Mouse (Mus musculus) intestine, postnatal 0 days (tissue): ENCODE results near the gene Arhgef28. TPM values are rescaled to one million over a fixed set of nuclear protein-coding genes. Genes with fewer than 3 reads are reported as not detected.

Experiments used
- ATAC-seq: fragments of 200-750 bp; cut with Nextera tagmentation; 2 replicates; pipeline ENCODE4 v1.8.0; 2017; ENCODE audit warnings: mild to moderate bottlenecking, moderate TSS enrichment, moderate library complexity
- H3K27ac ChIP-seq: fragments of 300-500 bp; sonication (generic); 2 replicates; pipeline ENCODE4 v1.5.1; 2014; ENCODE audit warnings: mild to moderate bottlenecking, low read depth, low read length, moderate library complexity
- H3K27me3 ChIP-seq: fragments of 300-500 bp; sonication (generic); replicated peaks from 2 replicates; pipeline ENCODE4 v1.6.1; 2014; ENCODE audit warnings: low read length, mixed read lengths; ENCODE audit not compliant: control insufficient read depth, insufficient read depth
- H3K36me3 ChIP-seq: fragments of 300-500 bp; sonication (generic); 2 replicates; pipeline ENCODE4 v1.6.1; 2014; ENCODE audit warnings: mild to moderate bottlenecking, moderate library complexity; ENCODE audit not compliant: control insufficient read depth, insufficient read depth
- H3K4me1 ChIP-seq: fragments of 300-500 bp; sonication (generic); replicated peaks from 2 replicates; pipeline ENCODE4 v1.6.1; 2014; ENCODE audit warnings: antibody characterized with exemption, low read length, mixed read lengths; ENCODE audit not compliant: control insufficient read depth, insufficient read depth
- H3K4me2 ChIP-seq: fragments of 300-500 bp; sonication (generic); replicated peaks from 2 replicates; pipeline ENCODE4 v1.6.1; 2014; ENCODE audit warnings: low read depth, mild to moderate bottlenecking, moderate library complexity
- H3K4me3 ChIP-seq: fragments of 300-500 bp; sonication (generic); 2 replicates; pipeline ENCODE4 v1.5.1; 2014; ENCODE audit warnings: low read depth, low read length
- H3K9ac ChIP-seq: fragments of 300-500 bp; sonication (generic); 2 replicates; pipeline ENCODE4 v1.6.1; 2014; ENCODE audit warnings: mild to moderate bottlenecking, low read depth, low read length
- H3K9me3 ChIP-seq: fragments of 300-500 bp; sonication (generic); 2 replicates; pipeline ENCODE4 v1.6.1; 2016; ENCODE audit warnings: mixed run types; ENCODE audit not compliant: control insufficient read depth
- CTCF ChIP-seq: sonication (generic); IDR thresholded peaks from 2 replicates; pipeline ENCODE4 v1.5.1; 2016; ENCODE audit warnings: low read depth, mild to moderate bottlenecking, control low read depth, antibody characterized with exemption, moderate library complexity
- WGBS: fragments of 180-500 bp; shearing (Covaris S2); extraction: QIAGEN DNeasy Blood & Tissue Kit; methylation state at CpG from one replicate; pipeline ENCODE4 v1.1.7; 2014; 5-methylcytosine and 5-hydroxymethylcytosine counted together
- polyA plus RNA-seq: library from polyadenylated mRNA; unstranded; fragments of >200 nt; fragmentation: Nextera tagmentation; extraction: Ambion mirVana; gene quantifications from 2 replicates; pipeline ENCODE4 v1.2.1, GENCODE M21; 2015

The Arhgef28 gene
- polyA plus RNA-seq, 1 experiment from 2014 or later, result 13.8 TPM

DNA sequence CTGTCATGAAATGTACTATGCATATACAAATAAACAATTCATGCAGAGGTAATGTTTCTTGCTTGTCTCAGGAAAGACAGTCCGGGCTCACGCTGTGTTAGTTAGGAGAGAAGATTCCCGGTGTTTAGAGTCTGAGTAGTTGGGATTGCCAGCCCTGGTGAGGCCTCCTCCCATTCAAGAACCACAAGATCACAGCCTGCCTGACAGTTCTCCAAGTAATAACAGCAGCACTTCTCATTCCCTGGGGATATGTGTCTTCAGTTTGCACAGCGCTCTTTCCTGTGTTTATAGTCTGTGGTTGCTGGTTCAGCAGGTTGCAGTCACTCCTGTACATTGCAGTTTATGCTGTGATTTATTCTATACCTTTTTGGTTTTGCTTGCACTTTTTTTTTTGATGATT is 329.8 kb downstream of the Arhgef28 start:
- 0 out of 2 replicates have a peak, but pooled peaks cover 7% of the 10 kb centered on the region for H3K4me1 ChIP-seq
- H3K4me2 ChIP-seq, result no peak overlapping the region
- H3K9ac ChIP-seq, result no peak overlapping the region
- TF ChIP-seq CTCF, result no peak
- H3K36me3 ChIP-seq, result no peaks in the 10 kb centered on the region
- no peaks in the 10 kb centered on the region for H3K27me3 ChIP-seq
- H3K27ac ChIP-seq, result no peak overlapping the region
- H3K9me3 ChIP-seq, result no peaks in the 10 kb centered on the region
- no peak for ATAC-seq
- no peak overlapping the region for H3K4me3 ChIP-seq
- WGBS, result 44% methylated on average over 4 of the region's 4 CpGs

DNA sequence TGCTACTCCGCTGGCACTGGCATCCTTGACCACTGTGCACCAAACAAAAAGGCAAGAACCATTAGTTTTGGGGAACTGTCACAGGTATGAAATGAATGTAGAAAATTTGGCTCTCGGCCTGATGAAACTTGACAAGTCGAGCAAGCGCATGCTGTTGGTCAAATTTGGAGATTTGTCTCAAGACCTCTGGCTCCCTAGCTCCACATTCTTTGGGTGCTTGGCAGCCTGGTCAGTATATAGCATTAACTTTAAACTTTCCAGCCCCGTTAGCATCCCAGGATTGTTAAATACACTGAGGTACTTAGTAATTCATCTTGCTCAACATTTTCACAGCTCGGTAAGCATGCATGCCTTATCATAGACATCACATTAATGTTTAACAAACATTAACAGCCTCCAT is 330.2 kb downstream of the Arhgef28 start:
- Histone ChIP-seq H3K4me3 (no peak overlapping the region), H3K9me3 (no peaks in the 10 kb centered on the region), H3K27me3 (no peaks in the 10 kb centered on the region), H3K9ac (no peak overlapping the region), H3K4me2 (no peak overlapping the region), H3K4me1 (0 out of 2 replicates have a peak, but pooled peaks cover 7% of the 10 kb centered on the region), H3K36me3 (no peaks in the 10 kb centered on the region), H3K27ac (no peak overlapping the region)
- no peak for TF ChIP-seq CTCF
- WGBS, result 63% methylated on average over 6 of the region's 6 CpGs
- ATAC-seq, result no peak

DNA sequence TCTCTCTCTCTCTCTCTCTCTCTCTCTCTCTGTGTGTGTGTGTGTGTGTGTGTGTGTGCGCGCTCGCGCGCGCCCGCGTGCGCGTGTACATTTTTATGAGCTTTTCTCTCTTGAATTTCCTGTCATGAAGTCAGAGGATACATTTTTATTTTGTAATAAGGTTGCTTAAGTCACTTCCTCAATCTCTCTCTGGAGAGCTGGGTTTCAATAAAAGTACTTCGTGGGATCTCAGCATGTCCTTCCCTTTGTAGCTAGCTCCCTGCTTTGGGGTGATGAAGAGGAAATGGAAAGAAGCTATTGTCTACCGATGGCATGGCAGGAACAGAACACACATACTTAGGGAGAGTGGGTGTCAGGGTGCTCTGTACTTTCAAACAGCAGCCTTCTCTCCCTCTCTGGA is 336.8 kb downstream of the Arhgef28 start:
- 72% methylated on average over 12 of the region's 12 CpGs for WGBS
- H3K4me3 ChIP-seq, result no peak overlapping the region
- TF ChIP-seq CTCF, result no peak
- no peaks in the 10 kb centered on the region for H3K36me3 ChIP-seq
- no peaks in the 10 kb centered on the region for H3K9me3 ChIP-seq
- no peak for ATAC-seq
- H3K27ac ChIP-seq, result no peak overlapping the region
- H3K9ac ChIP-seq, result no peak overlapping the region
- no peaks in the 10 kb centered on the region for H3K27me3 ChIP-seq
- H3K4me2 ChIP-seq, result no peak overlapping the region
- no peaks in the 10 kb centered on the region for H3K4me1 ChIP-seq

DNA sequence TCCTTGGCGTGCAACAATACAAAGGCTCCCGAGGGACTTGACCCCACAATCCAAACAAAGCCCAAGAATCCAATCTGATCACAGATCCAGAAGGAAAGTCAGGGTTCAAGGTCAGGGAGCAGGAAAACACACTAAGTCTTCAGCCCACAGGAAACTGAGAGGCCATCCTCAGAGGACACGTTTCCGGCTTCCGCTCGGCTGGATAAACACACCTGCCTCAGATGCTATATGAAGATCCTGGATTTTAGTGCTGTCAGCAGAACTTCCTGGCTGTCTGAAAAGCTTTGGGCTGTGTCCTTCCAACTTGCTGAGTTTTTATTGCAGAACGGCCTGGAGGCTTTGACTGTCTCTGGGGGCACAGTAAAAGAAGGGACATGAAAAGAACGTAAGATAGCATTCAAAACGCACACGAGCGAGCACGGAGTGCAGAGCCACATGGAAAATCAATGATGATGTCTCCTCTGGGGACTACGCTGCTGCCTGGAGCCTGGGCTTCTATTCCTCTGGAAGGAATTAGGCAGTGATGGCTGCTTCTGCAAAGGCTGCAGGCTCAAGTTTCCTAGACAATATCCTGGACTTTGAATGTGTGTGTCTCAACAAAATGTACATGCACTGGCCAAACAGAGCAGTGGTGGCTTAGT is 338.8 kb downstream of the Arhgef28 start:
- 56% methylated on average over 13 of the region's 13 CpGs for WGBS
- Histone ChIP-seq H3K4me2 (no peak overlapping the region), H3K36me3 (no peaks in the 10 kb centered on the region), H3K4me1 (no peaks in the 10 kb centered on the region), H3K27me3 (no peaks in the 10 kb centered on the region), H3K27ac (no peak overlapping the region), H3K9ac (no peak overlapping the region), H3K9me3 (no peaks in the 10 kb centered on the region), H3K4me3 (no peak overlapping the region)
- TF ChIP-seq CTCF, result no peak
- ATAC-seq, result no peak

DNA sequence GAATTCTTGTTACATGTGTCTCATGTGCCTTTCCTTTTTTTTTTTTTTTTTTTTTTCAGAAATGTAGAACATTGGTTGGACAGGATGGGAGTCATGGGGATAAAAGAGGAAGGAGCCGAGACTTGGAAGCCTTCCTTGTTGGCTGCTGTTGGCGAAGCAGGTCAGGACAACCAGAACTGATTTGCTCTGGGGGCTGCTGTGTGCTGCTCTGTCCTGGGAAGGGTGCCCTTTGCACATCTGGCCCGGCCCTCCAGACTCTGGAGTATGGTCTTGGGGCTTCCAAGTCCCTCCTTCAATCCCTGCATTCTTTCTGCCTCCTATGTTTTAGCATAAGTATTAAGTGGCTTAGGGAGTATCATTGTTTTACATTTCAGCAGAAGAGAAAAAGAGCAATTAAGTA is 347.2 kb downstream of the Arhgef28 start:
- H3K36me3 ChIP-seq, result no peaks in the 10 kb centered on the region
- H3K4me1 ChIP-seq, result no peaks in the 10 kb centered on the region
- TF ChIP-seq CTCF, result no peak
- no peaks in the 10 kb centered on the region for H3K27me3 ChIP-seq
- no peak overlapping the region for H3K4me3 ChIP-seq
- no peak overlapping the region for H3K4me2 ChIP-seq
- H3K9ac ChIP-seq, result no peak overlapping the region
- 83% methylated on average over 3 of the region's 3 CpGs for WGBS
- no peaks in the 10 kb centered on the region for H3K9me3 ChIP-seq
- no peak overlapping the region for H3K27ac ChIP-seq
- no peak for ATAC-seq

DNA sequence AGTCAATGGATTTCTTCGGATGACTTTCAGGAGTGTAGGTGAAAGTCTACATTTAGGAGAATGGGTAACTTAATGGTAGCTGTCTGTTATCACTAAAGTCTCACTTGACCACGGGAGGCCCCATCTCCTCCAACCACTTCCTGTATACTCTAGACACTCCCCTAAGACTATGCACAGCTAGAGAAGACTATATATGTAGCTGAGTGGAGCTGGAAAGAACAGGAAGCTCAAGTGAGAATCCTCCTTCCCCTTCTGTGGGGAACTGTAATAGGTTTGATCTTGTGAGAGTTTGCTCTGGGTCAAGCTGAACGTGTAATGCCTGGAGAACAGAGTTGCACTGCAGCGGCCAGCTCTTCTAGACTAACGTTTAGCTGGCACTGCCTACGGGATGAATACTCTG is 348.4 kb downstream of the Arhgef28 start:
- no peak for ATAC-seq
- no peaks in the 10 kb centered on the region; the same call in 1 of the 2 replicates for H3K4me1 ChIP-seq
- no peak overlapping the region for H3K9ac ChIP-seq
- no peak overlapping the region for H3K4me3 ChIP-seq
- no peak overlapping the region for H3K27ac ChIP-seq
- no peak for TF ChIP-seq CTCF
- H3K9me3 ChIP-seq, result no peaks in the 10 kb centered on the region
- no peaks in the 10 kb centered on the region for H3K36me3 ChIP-seq
- 62% methylated on average over 6 of the region's 6 CpGs for WGBS
- no peak overlapping the region for H3K4me2 ChIP-seq
- no peaks in the 10 kb centered on the region for H3K27me3 ChIP-seq
